ENCODE assay signal across 30 mouse cellular contexts in genomic region chr17:10216164-10216563, GRCm38 (mm10).
DNase-seq lines count a peak whose midpoint lies in the region; ATAC-seq and TF ChIP-seq lines count a peak whose summit lies in the region.
"Had no signal": no experiment of that assay in that cellular context is flagged by ENCODE, and none has a peak within 500 bp of the region (broad histone marks: within the 10 kb centered on the region; RNA-seq: fewer than 3 reads in every experiment).

No protein-coding gene starts in this region.

- H3K36me3 ChIP-seq in forebrain, embryonic 16.5 days (ENCODE audit: control insufficient read depth, insufficient read depth) = no peaks in the 10 kb centered on the region; the same call in 1 of the 2 replicates
- peaks cover 45% of the 10 kb centered on the region for H3K36me3 ChIP-seq in forebrain, embryonic 10.5 days (replicated peaks)
- H3K36me3 ChIP-seq in liver, adult 2 months (ENCODE audit: control insufficient read depth, insufficient read depth, low read length) = peaks cover 12% of the 10 kb centered on the region
- no peaks in the 10 kb centered on the region; the same call in 1 of the 2 replicates for H3K36me3 ChIP-seq in liver, embryonic 11.5 days (ENCODE audit: control insufficient read depth, insufficient read depth, low read length)

- 70% methylated on average over 5 of the region's 5 CpGs for WGBS in forebrain, embryonic 16.5 days
- 90% methylated on average over 5 of the region's 5 CpGs for WGBS in forebrain, embryonic 10.5 days
- 76% methylated on average over 5 of the region's 5 CpGs for WGBS in liver, adult 2 months
- 89% methylated on average over 5 of the region's 5 CpGs for WGBS in liver, embryonic 11.5 days

- no peak for TF ChIP-seq CTCF in liver, adult 2 months (IDR thresholded peaks at IDR 0.05; ENCODE audit: low read depth, low read length)

- H3K9ac ChIP-seq in forebrain, embryonic 16.5 days (replicated peaks; ENCODE audit: low read depth, low read length) = no peak overlapping the region
- no peak overlapping the region for H3K9ac ChIP-seq in liver, adult 2 months (ENCODE audit: low read depth, low read length)
- H3K9ac ChIP-seq in liver, embryonic 11.5 days (ENCODE audit: low read depth, low read length) = no peak overlapping the region
- H3K9ac ChIP-seq: heart, embryonic 12.5 days; limb, embryonic 13.5 days; liver, embryonic 13.5 days had no signal

- no peak for TF ChIP-seq POLR2A in liver, adult 2 months (IDR thresholded peaks at IDR 0.05; ENCODE audit: extremely low read depth, insufficient read depth, low read length)

- H3K4me3 ChIP-seq in forebrain, embryonic 16.5 days (replicated peaks; ENCODE audit: low read length) = no peak overlapping the region
- H3K4me3 ChIP-seq in forebrain, embryonic 10.5 days = no peak overlapping the region
- H3K4me3 ChIP-seq in liver, adult 2 months (ENCODE audit: insufficient read depth, low read depth, low read length) = no peak overlapping the region
- no peak overlapping the region for H3K4me3 ChIP-seq in liver, embryonic 11.5 days (ENCODE audit: low read depth, low read length)
- H3K4me3 ChIP-seq: gastrocnemius, adult 2 months; heart, adult 2 months; heart, embryonic 12.5 days; limb, embryonic 13.5 days; liver, embryonic 13.5 days; midbrain, embryonic 10.5 days had no signal

- no peaks in the 10 kb centered on the region; the same call in 1 of the 2 replicates for H3K79me2 ChIP-seq in liver, adult 2 months (ENCODE audit: control insufficient read depth, insufficient read depth, low read length)

- no peaks in the 10 kb centered on the region for H3K4me1 ChIP-seq in forebrain, embryonic 16.5 days (replicated peaks; ENCODE audit: control insufficient read depth, insufficient read depth, low read length)
- H3K4me1 ChIP-seq in forebrain, embryonic 10.5 days = no peaks in the 10 kb centered on the region
- peaks cover 1% of the 10 kb centered on the region; the same call in 1 of the 2 replicates for H3K4me1 ChIP-seq in liver, adult 2 months (ENCODE audit: control insufficient read depth, insufficient read depth, low read length)
- no peaks in the 10 kb centered on the region for H3K4me1 ChIP-seq in liver, embryonic 11.5 days (replicated peaks; ENCODE audit: control insufficient read depth, insufficient read depth, low read length)
- H3K4me1 ChIP-seq: limb, embryonic 13.5 days; liver, embryonic 13.5 days had no signal

- H3K27ac ChIP-seq in forebrain, embryonic 16.5 days (ENCODE audit: low read length) = no peak overlapping the region
- no peak overlapping the region for H3K27ac ChIP-seq in forebrain, embryonic 10.5 days
- H3K27ac ChIP-seq in liver, adult 2 months (replicated peaks; ENCODE audit: insufficient read depth, low read depth, low read length) = no peak overlapping the region
- H3K27ac ChIP-seq in liver, embryonic 11.5 days (ENCODE audit: low read depth, low read length) = no peak overlapping the region
- H3K27ac ChIP-seq: gastrocnemius, adult 2 months; heart, adult 2 months; kidney, postnatal 0 days; limb, embryonic 13.5 days; liver, embryonic 13.5 days; midbrain, embryonic 10.5 days had no signal

- peak; percentile 28; the same call in 1 of the 2 replicates for ATAC-seq in forebrain, embryonic 16.5 days
- ATAC-seq in liver, embryonic 11.5 days (replicated peaks; ENCODE audit: low FRiP score) = no peak
- ATAC-seq: activated CD4-positive, CD25-positive, alpha-beta regulatory T cell, adult 4 months; intestine, embryonic 16.5 days; lung, postnatal 0 days; midbrain, embryonic 16.5 days had no signal

- H3K9me3 ChIP-seq in forebrain, embryonic 16.5 days (ENCODE audit: control insufficient read depth, low read length) = no peaks in the 10 kb centered on the region
- H3K9me3 ChIP-seq in forebrain, embryonic 10.5 days = no peaks in the 10 kb centered on the region
- no peaks in the 10 kb centered on the region for H3K9me3 ChIP-seq in liver, embryonic 11.5 days (ENCODE audit: control insufficient read depth, low read length)
- H3K9me3 ChIP-seq: heart, embryonic 12.5 days; limb, embryonic 13.5 days; liver, embryonic 13.5 days; midbrain, embryonic 10.5 days had no signal

- no peak overlapping the region for H3K4me2 ChIP-seq in forebrain, embryonic 16.5 days (ENCODE audit: low read length)
- H3K4me2 ChIP-seq in liver, embryonic 11.5 days = no peak overlapping the region
- H3K4me2 ChIP-seq: heart, embryonic 12.5 days; limb, embryonic 13.5 days; liver, embryonic 13.5 days had no signal

- DNase-seq in cerebellum, postnatal 10 days = peak; percentile 49 to 63
- DNase-seq in cerebellum, adult 11-12 months = no peak
- DNase-seq in forebrain, embryonic 10.5 days (ENCODE audit: extremely low spot score, low spot score) = no peak
- peak; percentile 33 for DNase-seq in liver, adult 2 months (ENCODE audit: extremely low read depth, low read depth, low spot score)
- DNase-seq in liver, embryonic 11.5 days (ENCODE audit: low spot score) = no peak
- DNase-seq in gonadal fat pad, adult 2 months (ENCODE audit: low read depth) = peak; percentile 14
- no peak for DNase-seq in testis, postnatal 10 days (ENCODE audit: low spot score)
- DNase-seq: adrenal gland, adult 2 months; cerebellum, adult 9-11 months; gastrocnemius, adult 2 months; gastrocnemius, postnatal 36 days; heart, adult 2 months; kidney, adult 8-10 months; layer of hippocampus, adult 9-11 months; liver, embryonic 13.5 days; lung, adult 18-20 months; right cerebral cortex, adult 18-20 months; spleen, adult 18-20 months; thymus, adult 18-20 months; thymus, postnatal 25 days had no signal

- H3K27me3 ChIP-seq in forebrain, embryonic 16.5 days (replicated peaks; ENCODE audit: control insufficient read depth, insufficient read depth, low read length) = no peaks in the 10 kb centered on the region
- H3K27me3 ChIP-seq in forebrain, embryonic 10.5 days (ENCODE audit: poor library complexity, severe bottlenecking) = no peaks in the 10 kb centered on the region
- no peaks in the 10 kb centered on the region for H3K27me3 ChIP-seq in liver, adult 2 months (ENCODE audit: control insufficient read depth, insufficient read depth, low read length)
- no peaks in the 10 kb centered on the region for H3K27me3 ChIP-seq in liver, embryonic 11.5 days (replicated peaks; ENCODE audit: control insufficient read depth, insufficient read depth, low read length)
- H3K27me3 ChIP-seq: CH12.LX; heart, embryonic 12.5 days; limb, embryonic 13.5 days; liver, embryonic 13.5 days had no signal

Comparison
In these comparisons a context has a peak if more than half of its experiments do, and no peak if none do; other contexts are left out.
1. DNase-seq: peak in cerebellum, postnatal 10 days (2 of 2), liver, adult 2 months (single experiment) and gonadal fat pad, adult 2 months (single experiment); none in cerebellum, adult 11-12 months (single experiment), forebrain, embryonic 10.5 days (single experiment), liver, embryonic 11.5 days (single experiment) and testis, postnatal 10 days (single experiment).